Mouse (Mus musculus) adrenal gland, adult 2 months (tissue): ENCODE measurements around the gene Lpcat1. TPM values are rescaled to one million over a fixed set of nuclear protein-coding genes. Genes with fewer than 3 reads are reported as not detected.

Experiments
- DNase-seq: peaks from one replicate; pipeline ENCODE4 v3.0.0; 2021
- polyA plus RNA-seq: library from polyadenylated mRNA; depleted of rRNA; stranded (reverse); fragments of >200 nt; gene quantifications from 2 replicates; pipeline ENCODE4 v1.2.3, GENCODE M21; 2012; rRNA removed
- total RNA-seq, 2 experiments: library from RNA; stranded (reverse); gene quantifications; 2 replicates each; pipeline ENCODE4 v1.2.3; 2021

Lpcat1 gene
- total and polyA plus RNA-seq, 3 experiments = 11.8 to 20.3 (median 17.3) TPM

- no peak for DNase-seq
Measured at GRCm38 (mm10) chr13:73536824-73537223, 69.8 kb downstream of the Lpcat1 start.

GRCm38 (mm10) chr13:73564201-73564600 is 97.2 kb downstream of the Lpcat1 start:
- no peak for DNase-seq

Other genes starting within 250 kb of the Lpcat1 start
- not detected for gene Irx4, start 206.7 kb upstream of the Lpcat1 start, total RNA-seq
- gene Irx4, start 206.7 kb upstream of the Lpcat1 start, polyA plus RNA-seq = 0.06 TPM in 1 of 2 replicates, not detected in the other
- 10 to 100 TPM; 54.1 to 77.7 TPM for gene Mrpl36, start 138.7 kb upstream of the Lpcat1 start, total RNA-seq
- gene Mrpl36, start 138.7 kb upstream of the Lpcat1 start, polyA plus RNA-seq = 209 and 212 TPM in 2 replicates
- gene Ndufs6, start 138.7 kb upstream of the Lpcat1 start, total RNA-seq = 100 to 1,000 TPM; 247 to 296 TPM
- gene Ndufs6, start 138.7 kb upstream of the Lpcat1 start, polyA plus RNA-seq = 17.4 and 19.1 TPM in 2 replicates
- gene Slc6a3, start 69.5 kb downstream of the Lpcat1 start, total RNA-seq = under 1 TPM in 1 of 2 experiments, not detected in 1; 0.09 TPM
- 0.13 TPM in 1 of 2 replicates, not detected in the other for gene Slc6a3, start 69.5 kb downstream of the Lpcat1 start, polyA plus RNA-seq
- gene Clptm1l, start 136.8 kb downstream of the Lpcat1 start, total RNA-seq = 100 to 1,000 TPM; 161 to 166 TPM
- 118 and 141 TPM in 2 replicates for gene Clptm1l, start 136.8 kb downstream of the Lpcat1 start, polyA plus RNA-seq
- 1 to 10 TPM; 6.2 to 6.8 TPM for gene Tert, start 159.7 kb downstream of the Lpcat1 start, total RNA-seq
- gene Tert, start 159.7 kb downstream of the Lpcat1 start, polyA plus RNA-seq = 12.0 and 21.4 TPM in 2 replicates
- gene Slc6a18, start 210.8 kb downstream of the Lpcat1 start, total RNA-seq = not detected
- gene Slc6a18, start 210.8 kb downstream of the Lpcat1 start, polyA plus RNA-seq = not detected in 2 replicates
- under 1 TPM; 0.20 to 0.48 TPM for gene Slc6a19, start 237.7 kb downstream of the Lpcat1 start, total RNA-seq
- 0.09 and 0.17 TPM in 2 replicates for gene Slc6a19, start 237.7 kb downstream of the Lpcat1 start, polyA plus RNA-seq